Mouse (Mus musculus): ENCODE results near the gene Ksr1.
A peak's percentile ranks its signal among the peaks of the same experiment; 100 is the strongest.

Gene Ksr1

GRCm38 (mm10) chr11:79065463-79066190, 80.6 kb downstream of the Ksr1 start:
- DNase-seq (ENCODE audit: low spot score): no peak

- DNase-seq (ENCODE audit: low spot score): no peak
Observed at GRCm38 (mm10) chr11:79064311-79064710, 81.9 kb downstream of the Ksr1 start.

GRCm38 (mm10) chr11:79063616-79064015, 82.6 kb downstream of the Ksr1 start:
- no peak for DNase-seq (ENCODE audit: low spot score)

GRCm38 (mm10) chr11:79062897-79063296, 83.3 kb downstream of the Ksr1 start:
- DNase-seq (ENCODE audit: low spot score): no peak

GRCm38 (mm10) chr11:79061839-79062238, 84.4 kb downstream of the Ksr1 start:
- peak; percentile 38 for DNase-seq (ENCODE audit: low spot score)

- no peak for DNase-seq (ENCODE audit: low spot score)
Observed at GRCm38 (mm10) chr11:79059850-79060249, 86.4 kb downstream of the Ksr1 start.

GRCm38 (mm10) chr11:79059062-79059461, 87.1 kb downstream of the Ksr1 start:
- DNase-seq (ENCODE audit: low spot score): no peak

- DNase-seq (ENCODE audit: low spot score): no peak
Observed at GRCm38 (mm10) chr11:79058610-79059009, 87.6 kb downstream of the Ksr1 start.

- DNase-seq (ENCODE audit: low spot score): no peak
Observed at GRCm38 (mm10) chr11:79057809-79058208, 88.4 kb downstream of the Ksr1 start.

GRCm38 (mm10) chr11:79056891-79057290, 89.3 kb downstream of the Ksr1 start:
- no peak for DNase-seq (ENCODE audit: low spot score)

- no peak for DNase-seq (ENCODE audit: low spot score)
Observed at GRCm38 (mm10) chr11:79056027-79056426, 90.2 kb downstream of the Ksr1 start.

GRCm38 (mm10) chr11:79055161-79055560, 91.0 kb downstream of the Ksr1 start:
- no peak for DNase-seq (ENCODE audit: low spot score)

- DNase-seq (ENCODE audit: low spot score): peak; percentile 41
Observed at GRCm38 (mm10) chr11:79054161-79055152, 91.8 kb downstream of the Ksr1 start.

GRCm38 (mm10) chr11:79053437-79053836, 92.8 kb downstream of the Ksr1 start:
- no peak for DNase-seq (ENCODE audit: low spot score)

- DNase-seq (ENCODE audit: low spot score): no peak
Observed at GRCm38 (mm10) chr11:79052769-79053168, 93.4 kb downstream of the Ksr1 start.

GRCm38 (mm10) chr11:79051522-79051921, 94.7 kb downstream of the Ksr1 start:
- no peak for DNase-seq (ENCODE audit: low spot score)

- DNase-seq (ENCODE audit: low spot score): no peak
Observed at GRCm38 (mm10) chr11:79050781-79051507, 95.3 kb downstream of the Ksr1 start.

GRCm38 (mm10) chr11:79048906-79049305, 97.3 kb downstream of the Ksr1 start:
- DNase-seq (ENCODE audit: low spot score): no peak

- DNase-seq (ENCODE audit: low spot score): no peak
Observed at GRCm38 (mm10) chr11:79047180-79047727, 99.0 kb downstream of the Ksr1 start.

GRCm38 (mm10) chr11:79046561-79047155, 99.5 kb downstream of the Ksr1 start:
- no peak for DNase-seq (ENCODE audit: low spot score)

GRCm38 (mm10) chr11:79045231-79045630, 101.0 kb downstream of the Ksr1 start:
- DNase-seq (ENCODE audit: low spot score): no peak

- DNase-seq (ENCODE audit: low spot score): no peak
Observed at GRCm38 (mm10) chr11:79044798-79045197, 101.4 kb downstream of the Ksr1 start.

Measured in embryo, embryonic 10.5 days (tissue).